Mouse (Mus musculus): ENCODE results near the gene Cbfa2t3.

DNA sequence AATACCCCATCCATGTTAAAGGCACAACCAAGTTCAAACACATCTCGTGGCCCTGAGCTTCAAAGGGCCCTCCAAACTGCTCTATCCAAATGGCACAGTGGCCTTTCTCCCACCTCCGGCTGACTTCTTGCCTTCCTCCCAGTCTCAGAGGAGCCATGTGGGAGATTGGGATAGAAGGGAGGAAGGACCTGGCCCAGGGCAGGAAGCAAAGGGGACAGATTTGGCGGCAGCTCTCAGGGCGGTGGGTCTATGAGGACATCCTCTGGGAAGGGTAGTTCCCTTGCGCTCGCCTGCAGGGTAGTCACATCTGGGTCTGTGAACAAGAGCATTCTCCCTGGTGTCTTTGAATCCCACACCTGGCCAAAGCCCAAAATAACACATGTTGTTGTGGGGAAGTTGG is 1.3 kb downstream of the Cbfa2t3 start:
- TF ChIP-seq POLR2A (IDR thresholded peaks at IDR 0.05; ENCODE audit: borderline replicate concordance, control insufficient read depth, low read depth, low read length) = no peak
- no peak for TF ChIP-seq CTCF (IDR thresholded peaks at IDR 0.05; ENCODE audit: control insufficient read depth, insufficient read depth, low read length)
